ENCODE assay signal across 8 mouse cellular contexts in the genomic region with DNA sequence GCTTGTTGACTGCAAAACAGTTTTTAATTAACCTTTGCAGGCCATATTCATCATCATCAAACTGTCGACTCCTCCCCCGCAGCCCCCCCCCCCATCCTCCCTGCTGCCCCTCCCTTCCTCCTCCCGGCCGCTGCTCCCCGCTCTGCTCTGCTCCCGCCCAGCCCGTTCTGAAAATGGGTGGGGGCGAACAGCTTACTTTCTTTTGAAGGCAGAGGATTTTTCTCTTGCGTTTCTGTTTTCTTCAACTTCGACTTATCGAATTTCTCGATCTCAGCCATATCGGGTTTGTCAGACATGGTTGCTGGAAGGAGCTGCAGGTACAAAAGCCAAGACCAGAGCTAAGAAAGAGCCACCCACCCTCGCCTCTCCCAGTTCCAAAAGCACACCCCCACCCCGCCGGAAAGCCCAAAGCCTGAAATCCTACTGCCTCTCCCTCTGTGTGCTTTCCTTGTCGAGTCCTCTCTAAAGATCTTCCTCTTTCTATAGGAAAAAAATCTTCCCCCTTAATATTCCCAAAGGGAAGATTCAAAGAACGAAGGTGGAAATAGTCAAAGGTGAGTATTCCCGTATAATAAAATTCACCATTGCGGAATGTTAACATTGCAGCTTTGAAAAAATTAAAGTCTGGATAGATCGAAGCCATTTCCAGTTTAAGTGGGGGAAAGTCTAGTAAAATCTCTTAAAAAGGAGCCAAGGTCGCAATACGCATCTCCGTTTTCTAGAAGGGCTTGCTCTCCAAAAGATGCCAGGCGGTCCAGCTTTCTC. TPM values are rescaled to one million over a fixed set of nuclear protein-coding genes. Genes with fewer than 3 reads are reported as not detected.
A peak's percentile ranks its signal among the peaks of the same experiment; 100 is the strongest.
DNase-seq lines count a peak whose midpoint lies in the region; ATAC-seq and TF ChIP-seq lines count a peak whose summit lies in the region.

No protein-coding gene starts in this region.

- TF ChIP-seq CTCF in testis, adult 2 months (IDR thresholded peaks at IDR 0.05; ENCODE audit: control insufficient read depth, insufficient read depth, insufficient replicate concordance, low read depth, low read length), result no peak

- peak overlapping the region; percentile 84 for H3K27ac ChIP-seq in testis, adult 2 months (ENCODE audit: control insufficient read depth, insufficient read depth, low read depth, low read length)
- H3K27ac ChIP-seq in heart, embryonic 16.5 days (ENCODE audit: low read length), result peak overlapping the region; percentile 95
- H3K27ac ChIP-seq in limb, embryonic 14.5 days (replicated peaks; ENCODE audit: low read depth, low read length), result peak overlapping the region; percentile 77

- DNase-seq in adrenal gland, postnatal 14 days, result peak; percentile 46
- DNase-seq in adrenal gland, adult 2 months, result no peak
- DNase-seq in testis, postnatal 10 days (ENCODE audit: low spot score), result no peak
- no peak for DNase-seq in limb, embryonic 14.5 days (ENCODE audit: low spot score)
- peak; percentile 31 for DNase-seq in neural tube, embryonic 10.5 days (ENCODE audit: extremely low spot score, low spot score)
- DNase-seq in frontal cortex, postnatal 36 days (ENCODE audit: low spot score in 2 of 2), result no peak

- peak overlapping the region; percentile 82 for H3K4me3 ChIP-seq in testis, adult 2 months (ENCODE audit: control insufficient read depth, low read depth, low read length)
- H3K4me3 ChIP-seq in heart, embryonic 16.5 days (ENCODE audit: low read length), result peak overlapping the region; percentile 77
- peak overlapping the region; percentile 52 for H3K4me3 ChIP-seq in limb, embryonic 14.5 days (replicated peaks; ENCODE audit: low read length)

- no peak for ATAC-seq in heart, embryonic 16.5 days (replicated peaks; ENCODE audit: extremely low read depth, insufficient read depth, low FRiP score)
- ATAC-seq in limb, embryonic 14.5 days (ENCODE audit: low FRiP score, low read depth), result no peak; the same call in 1 of the 2 replicates

- H3K4me1 ChIP-seq in testis, adult 2 months (ENCODE audit: control insufficient read depth, insufficient read depth, low read length), result peaks cover 3% of the 10 kb centered on the region; the same call in 1 of the 2 replicates
- peaks cover 13% of the 10 kb centered on the region; the same call in 1 of the 2 replicates for H3K4me1 ChIP-seq in heart, embryonic 16.5 days (ENCODE audit: control insufficient read depth, insufficient read depth, low read length)
- H3K4me1 ChIP-seq in limb, embryonic 14.5 days (ENCODE audit: control insufficient read depth, insufficient read depth, low read length), result no peaks in the 10 kb centered on the region

- H3K27me3 ChIP-seq in testis, adult 2 months (ENCODE audit: control insufficient read depth, insufficient read depth, low read length), result no peaks in the 10 kb centered on the region
- no peaks in the 10 kb centered on the region for H3K27me3 ChIP-seq in heart, embryonic 16.5 days (ENCODE audit: control insufficient read depth, insufficient read depth, low read length)
- H3K27me3 ChIP-seq in limb, embryonic 14.5 days (ENCODE audit: control insufficient read depth, insufficient read depth, low read length), result peaks cover 15% of the 10 kb centered on the region; the same call in 1 of the 2 replicates

- H3K9ac ChIP-seq in heart, embryonic 16.5 days (ENCODE audit: low read length), result peak overlapping the region; percentile 83
- peak overlapping the region; percentile 70 for H3K9ac ChIP-seq in limb, embryonic 14.5 days (ENCODE audit: low read depth, low read length, severe bottlenecking)

- no peaks in the 10 kb centered on the region for H3K9me3 ChIP-seq in heart, embryonic 16.5 days (replicated peaks; ENCODE audit: control insufficient read depth, low read length)
- no peaks in the 10 kb centered on the region for H3K9me3 ChIP-seq in limb, embryonic 14.5 days (ENCODE audit: control insufficient read depth, low read length)

- 14% methylated on average over 25 of the region's 25 CpGs for WGBS in heart, embryonic 16.5 days
- WGBS in limb, embryonic 14.5 days, result 22% methylated on average over 24 of the region's 25 CpGs

- no peak for TF ChIP-seq POLR2A in testis, adult 2 months (IDR thresholded peaks at IDR 0.05; ENCODE audit: control insufficient read depth, low read depth, low read length)
- TF ChIP-seq POLR2A in limb, embryonic 14.5 days (IDR thresholded peaks at IDR 0.05; ENCODE audit: borderline replicate concordance, extremely low read depth, insufficient read depth, insufficient read length), result no peak

- peak overlapping the region; percentile 58 for H3K4me2 ChIP-seq in heart, embryonic 16.5 days (ENCODE audit: low read depth, low read length)
- H3K4me2 ChIP-seq in limb, embryonic 14.5 days (replicated peaks; ENCODE audit: low read depth, low read length, severe bottlenecking), result peak overlapping the region; percentile 49

- H3K36me3 ChIP-seq in testis, adult 2 months (ENCODE audit: control insufficient read depth, insufficient read depth, low read length), result no peaks in the 10 kb centered on the region
- H3K36me3 ChIP-seq in heart, embryonic 16.5 days (ENCODE audit: control insufficient read depth, insufficient read depth), result 0 out of 2 replicates have a peak, but pooled peaks cover 2% of the 10 kb centered on the region
- peaks cover 7% of the 10 kb centered on the region; the same call in 1 of the 2 replicates for H3K36me3 ChIP-seq in limb, embryonic 14.5 days (ENCODE audit: control insufficient read depth, insufficient read depth, low read length)

RNA-seq across cellular contexts. Expression of gene Tmsb4x, which starts 1.2 kb away (rescaled TPM):
- 525 and 794 TPM in 2 replicates for total RNA-seq in adrenal gland, postnatal 14 days (2021)
- 100 to 1,000 TPM; 255 to 487 TPM for total RNA-seq in adrenal gland, adult 2 months (2021)
- 6.5 and 6.8 TPM in 2 replicates for polyA plus RNA-seq in adrenal gland, adult 2 months (2012; rRNA removed)
- 60.8 and 64.0 TPM in 2 replicates for polyA plus RNA-seq in testis, adult 2 months (2012; rRNA removed)
- 2,294 and 2,338 TPM in 2 replicates for polyA plus RNA-seq in heart, embryonic 16.5 days (2015; fragmentation: Nextera tagmentation; extraction: Ambion mirVana)
- polyA plus RNA-seq in limb, embryonic 14.5 days (2012; rRNA removed), result 823 and 1,445 TPM in 2 replicates
- 2,522 and 2,721 TPM in 2 replicates for polyA plus RNA-seq in limb, embryonic 14.5 days (2014; fragmentation: Nextera tagmentation; extraction: Ambion mirVana)

RNA-seq across cellular contexts. Expression of gene Tlr8, which starts 56.2 kb away (rescaled TPM):
- total RNA-seq in adrenal gland, postnatal 14 days (2021), result 0.78 and 1.2 TPM in 2 replicates
- 1 to 10 TPM; 1.2 to 3.3 TPM for total RNA-seq in adrenal gland, adult 2 months (2021)
- polyA plus RNA-seq in adrenal gland, adult 2 months (2012; rRNA removed), result 0.18 and 0.20 TPM in 2 replicates
- 0.14 and 0.34 TPM in 2 replicates for polyA plus RNA-seq in testis, adult 2 months (2012; rRNA removed)
- 0.24 and 0.49 TPM in 2 replicates for polyA plus RNA-seq in heart, embryonic 16.5 days (2015; fragmentation: Nextera tagmentation; extraction: Ambion mirVana)
- polyA plus RNA-seq in limb, embryonic 14.5 days (2012; rRNA removed), result 0.57 and 0.83 TPM in 2 replicates
- 0.67 and 1.2 TPM in 2 replicates for polyA plus RNA-seq in limb, embryonic 14.5 days (2014; fragmentation: Nextera tagmentation; extraction: Ambion mirVana)

Comparison
In these comparisons a context has a peak if more than half of its experiments do, and no peak if none do; other contexts are left out.
1. DNase-seq: peak in adrenal gland, postnatal 14 days (single experiment) and neural tube, embryonic 10.5 days (single experiment); none in adrenal gland, adult 2 months (single experiment), testis, postnatal 10 days (single experiment), limb, embryonic 14.5 days (single experiment) and frontal cortex, postnatal 36 days (0 of 2).
2. RNA of gene Tmsb4x, which starts 1.2 kb away (polyA plus RNA-seq): 823 to 2,721 TPM in limb, embryonic 14.5 days and 2,294 to 2,338 TPM in heart, embryonic 16.5 days; 60.8 to 64.0 TPM in testis, adult 2 months and 6.5 to 6.8 TPM in adrenal gland, adult 2 months; every median in the first group is over 10 times any median in the second.
3. Peak in every context shown above with its lines, with median percentiles within 50 percentile points of each other: H3K27ac ChIP-seq and H3K4me3 ChIP-seq.